1 mouse cellular context compared by ENCODE assay signal in the genomic region with DNA sequence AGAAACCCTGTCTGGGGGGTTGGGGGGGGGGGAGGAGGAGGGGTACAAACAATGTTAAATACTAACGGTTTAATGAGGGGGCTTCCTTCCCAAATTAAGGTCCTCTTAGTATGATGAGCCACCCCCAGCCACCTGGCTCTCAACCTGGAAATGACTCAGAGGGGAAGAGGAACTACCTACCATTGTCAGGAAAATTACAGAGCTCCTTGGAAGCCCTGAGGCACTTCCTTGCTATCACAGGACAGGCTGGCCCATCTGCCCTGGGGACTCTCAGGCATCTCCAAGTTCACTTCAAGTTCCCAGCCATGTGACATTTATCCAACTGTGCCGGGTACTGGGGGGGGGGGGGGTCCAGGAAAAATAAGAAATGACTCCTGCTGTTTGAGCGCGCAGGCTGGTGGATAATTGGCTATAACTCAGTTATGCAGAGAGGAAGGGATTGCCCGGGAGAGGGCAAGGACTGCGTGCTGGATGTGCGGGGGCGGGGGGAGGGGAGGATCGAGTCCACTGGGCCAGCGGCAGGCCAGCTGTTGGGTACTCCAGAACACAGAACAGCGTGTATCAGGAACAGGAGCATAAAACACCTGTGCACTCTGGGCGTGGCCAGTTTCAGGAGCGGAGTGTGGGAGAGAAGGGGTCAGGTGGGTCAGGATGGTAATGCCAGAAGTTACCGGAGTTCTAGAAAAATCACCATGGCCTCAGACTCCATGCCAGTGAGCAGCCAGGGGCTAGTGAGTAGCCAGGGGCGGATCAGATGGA.
TF ChIP-seq lines count a peak whose summit lies in the region.

No protein-coding gene starts in this region.

TF ChIP-seq in CH12.LX, 34 proteins besides CTCF, POLR2A, EP300 and RAD21:
- TF ChIP-seq RCOR1 (conservative IDR thresholded peaks at IDR 0.05; ENCODE audit: low read depth, low read length): no peak
- TF ChIP-seq ETS1 (conservative IDR thresholded peaks at IDR 0.05; ENCODE audit: low read depth, low read length): 0 out of 2 replicates have a peak, but pooled peaks have one; percentile 7
